Mouse (Mus musculus) heart, embryonic 15.5 days (tissue): Measurements from ENCODE around the gene Nol3. TPM values are rescaled to one million over a fixed set of nuclear protein-coding genes. Genes with fewer than 3 reads are reported as not detected.

Experiments used
- ATAC-seq: fragments of 200-750 bp; cut with Nextera tagmentation; replicated peaks from 2 replicates; pipeline ENCODE4 v1.8.0; 2017; ENCODE audit warnings: low read depth, moderate TSS enrichment; ENCODE audit not compliant: insufficient number of reproducible peaks, insufficient read depth, low FRiP score
- H3K27ac ChIP-seq: fragments of 300-500 bp; sonication (generic); 2 replicates; pipeline ENCODE4 v1.5.1; 2015; ENCODE audit warnings: mild to moderate bottlenecking, inconsistent platforms
- H3K27me3 ChIP-seq: fragments of 300-500 bp; sonication (generic); 2 replicates; pipeline ENCODE4 v1.6.1; 2015; ENCODE audit warnings: inconsistent platforms
- H3K36me3 ChIP-seq: fragments of 300-500 bp; sonication (generic); 2 replicates; pipeline ENCODE4 v1.6.1; 2015; ENCODE audit warnings: mild to moderate bottlenecking, inconsistent platforms
- H3K4me1 ChIP-seq: fragments of 300-500 bp; sonication (generic); replicated peaks from 2 replicates; pipeline ENCODE4 v1.6.1; 2015; ENCODE audit warnings: inconsistent platforms
- H3K4me2 ChIP-seq: fragments of 300-500 bp; sonication (generic); 2 replicates; pipeline ENCODE4 v1.6.1; 2015; ENCODE audit warnings: inconsistent platforms, mild to moderate bottlenecking, moderate library complexity
- H3K4me3 ChIP-seq: fragments of 300-500 bp; sonication (generic); 2 replicates; pipeline ENCODE4 v1.5.1; 2015; ENCODE audit warnings: mild to moderate bottlenecking, inconsistent platforms
- H3K9ac ChIP-seq: fragments of 300-500 bp; sonication (generic); 2 replicates; pipeline ENCODE4 v1.6.1; 2015; ENCODE audit warnings: mild to moderate bottlenecking, inconsistent platforms
- H3K9me3 ChIP-seq: fragments of 300-500 bp; sonication (generic); replicated peaks from 2 replicates; pipeline ENCODE4 v1.6.1; 2016; ENCODE audit warnings: inconsistent platforms
- WGBS: fragments of 180-500 bp; shearing (Covaris S2); methylation state at CpG from one replicate; pipeline ENCODE4 v1.1.7; 2015; ENCODE audit warnings: mixed read lengths; 5-methylcytosine and 5-hydroxymethylcytosine counted together
- polyA plus RNA-seq: library from polyadenylated mRNA; unstranded; fragments of >200 nt; fragmentation: Nextera tagmentation; extraction: Ambion mirVana; gene quantifications from 2 replicates; pipeline ENCODE4 v1.2.1, GENCODE M21; 2015

The Nol3 gene
- polyA plus RNA-seq, 1 experiment from 2014 or later = 4.7 TPM

GRCm38 (mm10) chr8:105254152-105254965 lies 21.6 kb upstream of the Nol3 start:
- ATAC-seq = peak; percentile 79
- WGBS = under 1% methylated on average over 74 of the region's 74 CpGs
- H3K4me1 ChIP-seq = peaks cover 33% of the 10 kb centered on the region

GRCm38 (mm10) chr8:105254966-105255350 lies 21.0 kb upstream of the Nol3 start, which contains the start of gene B3gnt9:
Gene B3gnt9, minus strand, starts transcription at chr8:105255153.
- Histone ChIP-seq H3K4me3 (peak within 1 kb of the TSS; percentile 60), H3K9ac (peak within 1 kb of the TSS; percentile 65), H3K9me3 (no peaks in the 10 kb centered on the region), H3K36me3 (peaks cover 20% of the 10 kb centered on the region), H3K4me2 (peak within 1 kb of the TSS; percentile 93), H3K4me1 (peaks cover 39% of the 10 kb centered on the region), H3K27me3 (peaks cover 32% of the 10 kb centered on the region), H3K27ac (peak within 1 kb of the TSS; percentile 74)
- 2% methylated on average over 14 of the region's 14 CpGs for WGBS
- ATAC-seq = peak; percentile 54

More at GRCm38 (mm10) chr8:105254152-105254965, 21.6 kb upstream of the Nol3 start:
- Histone ChIP-seq H3K27ac (peak overlapping the region; percentile 74), H3K36me3 (peaks cover 26% of the 10 kb centered on the region), H3K27me3 (peaks cover 30% of the 10 kb centered on the region), H3K9me3 (no peaks in the 10 kb centered on the region), H3K9ac (peak overlapping the region; percentile 65), H3K4me2 (peak overlapping the region; percentile 93), H3K4me3 (peak overlapping the region; percentile 60)

DNA sequence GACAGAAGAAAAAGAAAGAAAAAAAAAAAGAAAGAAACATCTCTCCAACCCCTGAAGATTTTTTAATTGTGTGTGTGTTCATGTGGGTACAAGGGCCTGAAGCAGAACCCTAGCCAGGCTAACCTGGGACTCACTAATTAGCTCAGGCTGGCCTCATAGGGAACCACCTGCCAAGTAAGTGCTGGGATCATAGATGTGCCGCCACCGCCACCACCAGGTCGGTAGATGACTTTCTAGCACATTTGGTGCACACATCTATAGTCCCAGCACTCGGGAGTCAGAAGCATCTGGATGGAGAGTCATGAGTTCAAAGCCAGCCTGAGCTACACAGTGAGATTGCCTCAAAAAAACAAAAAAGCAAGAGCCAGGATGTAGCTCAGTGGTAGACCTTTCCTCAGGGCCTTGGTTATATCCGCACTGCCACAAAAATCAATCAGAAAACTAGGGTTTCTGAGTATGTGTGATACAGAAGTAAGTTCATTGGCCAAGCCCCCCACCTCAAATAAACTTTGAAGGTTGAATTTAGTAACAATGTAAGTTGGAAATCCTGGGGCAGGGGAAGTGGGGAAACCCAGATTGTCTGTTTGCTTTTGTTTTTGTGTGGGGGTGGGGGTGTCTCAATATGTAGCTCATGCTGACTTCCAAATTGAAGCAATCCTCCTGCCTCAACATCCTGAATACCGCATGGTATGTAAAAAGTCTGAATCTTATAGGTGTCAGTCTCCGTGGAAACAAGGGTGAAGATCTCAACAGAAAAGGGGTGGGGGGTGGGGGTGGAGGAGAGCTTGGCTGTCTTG lies 18.4 kb upstream of the Nol3 start:
- Histone ChIP-seq H3K27ac (no peak overlapping the region), H3K4me1 (peaks cover 42% of the 10 kb centered on the region), H3K36me3 (peaks cover 4% of the 10 kb centered on the region; the same call in 1 of the 2 replicates), H3K4me3 (no peak overlapping the region), H3K9ac (no peak overlapping the region), H3K4me2 (no peak overlapping the region), H3K27me3 (peaks cover 43% of the 10 kb centered on the region), H3K9me3 (no peaks in the 10 kb centered on the region)
- ATAC-seq = no peak
- 64% methylated on average over 7 of the region's 7 CpGs for WGBS

- no peak for ATAC-seq
These were observed 16.8 kb upstream of the Nol3 start for GRCm38 (mm10) chr8:105258911-105259720.

GRCm38 (mm10) chr8:105259721-105260320 lies 16.1 kb upstream of the Nol3 start:
- H3K27ac ChIP-seq = no peak overlapping the region
- peaks cover 33% of the 10 kb centered on the region for H3K4me1 ChIP-seq
- H3K9me3 ChIP-seq = no peaks in the 10 kb centered on the region
- H3K4me3 ChIP-seq = peak overlapping the region; percentile 51
- WGBS = 5% methylated on average over 30 of the region's 30 CpGs
- H3K36me3 ChIP-seq = no peaks in the 10 kb centered on the region
- ATAC-seq = no peak
- H3K4me2 ChIP-seq = peak overlapping the region; percentile 89
- H3K27me3 ChIP-seq = peaks cover 47% of the 10 kb centered on the region
- H3K9ac ChIP-seq = peak overlapping the region; percentile 48

More at GRCm38 (mm10) chr8:105258911-105259720, 16.8 kb upstream of the Nol3 start:
- WGBS = 7% methylated on average over 55 of the region's 55 CpGs
- Histone ChIP-seq H3K27me3 (peaks cover 47% of the 10 kb centered on the region), H3K36me3 (no peaks in the 10 kb centered on the region), H3K4me2 (peak overlapping the region; percentile 89), H3K4me3 (peak overlapping the region; percentile 51), H3K4me1 (peaks cover 34% of the 10 kb centered on the region), H3K9me3 (no peaks in the 10 kb centered on the region), H3K9ac (peak overlapping the region; percentile 48), H3K27ac (no peak overlapping the region)

DNA sequence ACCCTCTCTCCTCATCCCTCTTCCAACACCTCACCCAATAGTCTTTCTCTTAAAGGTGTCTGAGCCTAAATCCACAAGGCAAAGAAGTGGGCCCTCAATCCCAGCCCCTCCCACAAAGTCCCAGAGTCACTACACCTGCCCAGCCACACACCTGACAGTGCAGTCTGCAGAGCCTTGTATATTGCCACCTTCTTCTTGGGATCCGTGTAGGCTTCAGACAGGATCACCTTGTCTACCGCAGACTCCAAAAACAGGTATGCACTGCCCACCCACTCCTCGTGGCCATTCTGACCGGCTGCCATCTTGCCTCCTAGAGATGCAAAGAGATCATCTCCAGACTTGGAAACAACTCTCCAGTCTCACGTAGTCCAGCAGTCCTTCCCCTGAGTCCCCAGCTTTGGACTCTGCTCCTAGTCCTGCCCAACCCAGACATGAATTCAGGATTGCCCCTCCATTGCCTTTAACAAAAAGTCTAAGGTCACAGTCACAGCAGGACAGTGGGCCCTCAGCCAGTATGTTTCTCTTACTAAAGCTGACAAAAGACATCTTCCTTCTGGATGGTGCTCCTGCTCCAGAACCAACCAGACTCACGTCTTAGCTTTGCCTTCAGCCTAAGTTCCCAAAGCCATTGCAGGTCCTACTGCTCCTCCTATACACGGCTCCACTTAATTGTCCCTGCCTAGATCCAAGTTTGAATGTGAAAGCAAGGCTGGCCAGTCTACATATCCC lies 15.4 kb upstream of the Nol3 start:
- no peak for ATAC-seq
- Histone ChIP-seq H3K4me3 (no peak overlapping the region), H3K4me1 (peaks cover 30% of the 10 kb centered on the region), H3K4me2 (no peak overlapping the region), H3K27ac (no peak overlapping the region), H3K9me3 (no peaks in the 10 kb centered on the region), H3K27me3 (peaks cover 44% of the 10 kb centered on the region), H3K36me3 (no peaks in the 10 kb centered on the region), H3K9ac (no peak overlapping the region)
- WGBS = 71% methylated on average over 7 of the region's 7 CpGs

- peaks cover 39% of the 10 kb centered on the region for H3K27me3 ChIP-seq
- H3K4me2 ChIP-seq = no peak overlapping the region
- H3K36me3 ChIP-seq = no peaks in the 10 kb centered on the region
- WGBS = 86% methylated on average over 12 of the region's 12 CpGs
- peaks cover 30% of the 10 kb centered on the region for H3K4me1 ChIP-seq
- no peaks in the 10 kb centered on the region for H3K9me3 ChIP-seq
- no peak overlapping the region for H3K27ac ChIP-seq
- no peak overlapping the region for H3K4me3 ChIP-seq
- H3K9ac ChIP-seq = no peak overlapping the region
- no peak for ATAC-seq
These were observed 14.5 kb upstream of the Nol3 start for GRCm38 (mm10) chr8:105261326-105261980.

DNA sequence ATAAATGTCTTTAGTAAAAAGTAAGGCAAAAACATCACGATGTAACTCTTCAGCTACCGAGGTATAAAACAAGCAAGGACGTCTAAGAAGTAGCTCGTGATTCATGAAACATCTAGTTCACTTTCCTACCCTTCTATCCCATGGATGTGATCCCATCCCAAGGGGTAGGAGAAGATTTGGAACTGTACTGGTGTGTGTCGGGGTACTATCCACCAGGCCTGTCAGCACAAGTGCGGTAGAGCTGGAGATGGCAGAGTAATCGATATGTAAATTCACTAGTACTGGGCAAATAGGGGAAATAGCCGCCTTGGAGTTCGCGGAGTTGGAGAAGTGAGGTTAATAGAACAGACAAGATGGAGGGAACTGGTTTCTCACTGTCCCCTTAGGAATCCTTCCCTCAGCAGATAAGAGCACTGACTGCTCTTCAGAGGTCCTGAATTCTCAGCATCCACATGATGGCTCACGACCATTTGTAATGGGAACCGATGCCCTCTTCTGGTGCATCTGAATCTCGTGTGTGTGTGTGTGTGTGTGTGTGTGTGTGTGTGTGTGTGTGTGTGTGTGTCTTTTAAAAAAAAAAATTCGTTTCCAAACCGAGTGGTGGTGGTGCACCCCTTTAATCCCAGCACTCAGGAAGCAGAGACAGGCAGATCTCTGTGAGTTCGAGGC lies 12.6 kb upstream of the Nol3 start:
- no peaks in the 10 kb centered on the region for H3K9me3 ChIP-seq
- H3K9ac ChIP-seq = no peak overlapping the region
- H3K4me3 ChIP-seq = peak overlapping the region; percentile 79
- ATAC-seq = no peak
- H3K4me1 ChIP-seq = peaks cover 35% of the 10 kb centered on the region
- peak overlapping the region; percentile 80 for H3K4me2 ChIP-seq
- H3K36me3 ChIP-seq = 0 out of 2 replicates have a peak, but pooled peaks cover 3% of the 10 kb centered on the region
- H3K27ac ChIP-seq = no peak overlapping the region
- peaks cover 52% of the 10 kb centered on the region for H3K27me3 ChIP-seq
- WGBS = 40% methylated on average over 16 of the region's 16 CpGs
